In the genomic region with DNA sequence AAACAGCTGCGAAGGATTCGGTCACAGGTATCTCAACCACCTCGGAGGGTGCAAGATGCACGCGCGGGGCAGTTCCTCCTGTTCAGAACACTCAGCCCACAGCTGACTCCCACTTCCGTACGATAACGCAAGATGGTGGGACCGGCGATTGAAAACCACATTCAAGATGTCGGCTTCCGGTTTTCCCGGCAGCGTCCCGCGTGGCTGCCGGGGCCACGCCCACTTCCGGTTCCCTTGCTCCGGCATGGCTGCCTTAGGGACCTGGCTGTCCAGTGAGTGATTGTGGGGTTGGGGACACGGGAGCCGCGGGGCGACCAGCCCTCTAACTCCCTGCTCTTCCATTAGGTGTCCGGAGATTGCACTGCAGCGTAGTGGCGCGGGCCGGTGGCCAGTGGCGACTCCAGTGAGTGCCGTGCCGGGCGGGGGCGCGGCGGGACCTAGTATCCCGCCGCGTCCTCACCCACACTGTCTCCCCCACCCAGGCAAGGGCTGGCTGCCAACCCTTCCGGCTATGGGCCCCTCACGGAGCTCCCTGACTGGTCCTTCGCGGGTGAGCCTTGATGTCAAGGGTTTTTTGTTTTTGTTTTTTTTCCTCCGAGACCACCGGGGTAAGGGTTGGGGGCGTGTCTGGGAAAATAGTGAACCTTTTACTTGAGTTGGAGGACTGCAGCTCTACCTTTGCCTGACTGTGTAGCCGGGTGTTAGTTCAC, we compare ENCODE assay signal across 8 mouse cellular contexts. TPM values are rescaled to one million over a fixed set of nuclear protein-coding genes. Genes with fewer than 3 reads are reported as not detected.
DNase-seq lines count a peak whose midpoint lies in the region; ATAC-seq and TF ChIP-seq lines count a peak whose summit lies in the region.

A gene (plus strand): TSS at position 221 of the 710 bp plus-strand sequence.

- no peaks in the 10 kb centered on the region; the same call in 1 of the 2 replicates for H3K9me3 ChIP-seq in heart, embryonic 10.5 days
- no peaks in the 10 kb centered on the region for H3K9me3 ChIP-seq in kidney, embryonic 14.5 days (ENCODE audit: control insufficient read depth, low read length)
- no peaks in the 10 kb centered on the region for H3K9me3 ChIP-seq in limb, embryonic 14.5 days (ENCODE audit: control insufficient read depth, low read length)
- H3K9me3 ChIP-seq in midbrain, embryonic 16.5 days (replicated peaks; ENCODE audit: control insufficient read depth, low read length, poor library complexity, severe bottlenecking), result no peaks in the 10 kb centered on the region

- no peaks in the 10 kb centered on the region for H3K27me3 ChIP-seq in heart, embryonic 10.5 days (ENCODE audit: insufficient read depth, poor library complexity, severe bottlenecking)
- H3K27me3 ChIP-seq in kidney, embryonic 14.5 days (ENCODE audit: control insufficient read depth, insufficient read depth, low read length), result no peaks in the 10 kb centered on the region
- no peaks in the 10 kb centered on the region for H3K27me3 ChIP-seq in limb, embryonic 14.5 days (ENCODE audit: control insufficient read depth, insufficient read depth, low read length)
- no peaks in the 10 kb centered on the region for H3K27me3 ChIP-seq in midbrain, embryonic 16.5 days (ENCODE audit: control insufficient read depth, insufficient read depth, low read depth, low read length)

- WGBS in heart, embryonic 10.5 days, result under 1% methylated on average over 48 of the region's 48 CpGs
- WGBS in kidney, embryonic 14.5 days, result under 1% methylated on average over 47 of the region's 48 CpGs
- under 1% methylated on average over 40 of the region's 48 CpGs for WGBS in limb, embryonic 14.5 days
- WGBS in midbrain, embryonic 16.5 days, result 0% methylated on average over 44 of the region's 48 CpGs

- peak within 1 kb of the TSS; percentile 91 for H3K27ac ChIP-seq in bone marrow macrophage, adult 2 months (ENCODE audit: insufficient read depth, low read depth, low read length)
- H3K27ac ChIP-seq in embryonic fibroblast, embryonic 13.5 days (ENCODE audit: insufficient read depth, low read length), result peak within 1 kb of the TSS; percentile 94
- peak within 1 kb of the TSS; percentile 91 for H3K27ac ChIP-seq in heart, embryonic 10.5 days
- H3K27ac ChIP-seq in kidney, embryonic 14.5 days (ENCODE audit: low read depth, low read length), result peak within 1 kb of the TSS; percentile 85
- H3K27ac ChIP-seq in limb, embryonic 14.5 days (replicated peaks; ENCODE audit: low read depth, low read length), result peak within 1 kb of the TSS; percentile 86
- H3K27ac ChIP-seq in midbrain, embryonic 16.5 days (ENCODE audit: low read length), result peak within 1 kb of the TSS; percentile 85

- peak; percentile 75 for ATAC-seq in kidney, embryonic 14.5 days (ENCODE audit: low FRiP score, low TSS enrichment)
- peak; percentile 73 for ATAC-seq in limb, embryonic 14.5 days (ENCODE audit: low FRiP score, low read depth)
- ATAC-seq in midbrain, embryonic 16.5 days, result peak; percentile 88

- peak within 1 kb of the TSS; percentile 54 for H3K4me2 ChIP-seq in kidney, embryonic 14.5 days (replicated peaks; ENCODE audit: low read depth, low read length)
- peak within 1 kb of the TSS; percentile 46 for H3K4me2 ChIP-seq in limb, embryonic 14.5 days (replicated peaks; ENCODE audit: low read depth, low read length, severe bottlenecking)
- H3K4me2 ChIP-seq in midbrain, embryonic 16.5 days (ENCODE audit: low read length), result peak within 1 kb of the TSS; percentile 68

- H3K36me3 ChIP-seq in heart, embryonic 10.5 days, result peaks cover 14% of the 10 kb centered on the region; the same call in 1 of the 2 replicates
- peaks cover 16% of the 10 kb centered on the region for H3K36me3 ChIP-seq in kidney, embryonic 14.5 days (ENCODE audit: control insufficient read depth, insufficient read depth, low read length)
- H3K36me3 ChIP-seq in limb, embryonic 14.5 days (ENCODE audit: control insufficient read depth, insufficient read depth, low read length), result peaks cover 9% of the 10 kb centered on the region; the same call in 1 of the 2 replicates
- no peaks in the 10 kb centered on the region for H3K36me3 ChIP-seq in midbrain, embryonic 16.5 days (ENCODE audit: control insufficient read depth, insufficient read depth, low read length)

- peak; percentile 75 to 78 for DNase-seq in B cell, adult 2 months
- DNase-seq in heart, embryonic 10.5 days (ENCODE audit: low spot score), result peak; percentile 97
- peak; percentile 95 for DNase-seq in limb, embryonic 14.5 days (ENCODE audit: low spot score)
- peak; percentile 87 to 91 for DNase-seq in spleen, postnatal 10 days (ENCODE audit: low spot score in 2 of 2)

- H3K4me1 ChIP-seq in bone marrow macrophage, adult 2 months (ENCODE audit: control insufficient read depth, insufficient read depth, low read length), result peaks cover 22% of the 10 kb centered on the region
- H3K4me1 ChIP-seq in embryonic fibroblast, embryonic 13.5 days (ENCODE audit: control insufficient read depth, insufficient read depth, low read length), result peaks cover 16% of the 10 kb centered on the region
- peaks cover 25% of the 10 kb centered on the region for H3K4me1 ChIP-seq in heart, embryonic 10.5 days
- peaks cover 26% of the 10 kb centered on the region for H3K4me1 ChIP-seq in kidney, embryonic 14.5 days (ENCODE audit: control insufficient read depth, insufficient read depth, low read length)
- H3K4me1 ChIP-seq in limb, embryonic 14.5 days (ENCODE audit: control insufficient read depth, insufficient read depth, low read length), result peaks cover 21% of the 10 kb centered on the region
- H3K4me1 ChIP-seq in midbrain, embryonic 16.5 days (ENCODE audit: control insufficient read depth, insufficient read depth, low read length), result peaks cover 30% of the 10 kb centered on the region

- peak within 1 kb of the TSS; percentile 91 for H3K4me3 ChIP-seq in bone marrow macrophage, adult 2 months (ENCODE audit: insufficient read depth, low read length)
- H3K4me3 ChIP-seq in embryonic fibroblast, embryonic 13.5 days (ENCODE audit: insufficient read depth, low read length), result peak within 1 kb of the TSS; percentile 87
- H3K4me3 ChIP-seq in heart, embryonic 10.5 days, result peak within 1 kb of the TSS; percentile 80
- peak within 1 kb of the TSS; percentile 67 for H3K4me3 ChIP-seq in kidney, embryonic 14.5 days (ENCODE audit: low read length)
- H3K4me3 ChIP-seq in limb, embryonic 14.5 days (replicated peaks; ENCODE audit: low read length), result peak within 1 kb of the TSS; percentile 77
- H3K4me3 ChIP-seq in midbrain, embryonic 16.5 days (ENCODE audit: low read depth, low read length), result peak within 1 kb of the TSS; percentile 76

- no peak for TF ChIP-seq CTCF in bone marrow macrophage, adult 2 months (IDR thresholded peaks at IDR 0.05; ENCODE audit: low read depth, low read length)
- TF ChIP-seq CTCF in embryonic fibroblast, embryonic 13.5 days (IDR thresholded peaks at IDR 0.05; ENCODE audit: borderline replicate concordance, insufficient read depth, low read length), result no peak

- TF ChIP-seq POLR2A in bone marrow macrophage, adult 2 months (IDR thresholded peaks at IDR 0.05; ENCODE audit: borderline replicate concordance, low read depth, low read length), result no peak
- TF ChIP-seq POLR2A in embryonic fibroblast, embryonic 13.5 days (IDR thresholded peaks at IDR 0.05; ENCODE audit: low read depth, low read length), result peak; percentile 85
- TF ChIP-seq POLR2A in limb, embryonic 14.5 days (IDR thresholded peaks at IDR 0.05; ENCODE audit: borderline replicate concordance, extremely low read depth, insufficient read depth, insufficient read length), result peak; percentile 59; the same call in 1 of the 2 replicates

- peak within 1 kb of the TSS; percentile 72 for H3K9ac ChIP-seq in kidney, embryonic 14.5 days (ENCODE audit: low read depth, low read length)
- peak within 1 kb of the TSS; percentile 73 for H3K9ac ChIP-seq in limb, embryonic 14.5 days (ENCODE audit: low read depth, low read length, severe bottlenecking)
- H3K9ac ChIP-seq in midbrain, embryonic 16.5 days (ENCODE audit: low read depth, low read length), result peak within 1 kb of the TSS; percentile 84

RNA-seq across cellular contexts. Expression of the gene that starts here (rescaled TPM):
- 88.5 and 89.7 TPM in 2 replicates for polyA plus RNA-seq in bone marrow macrophage, adult 2 months (2012; ENCODE audit: insufficient read depth, insufficient read length, missing spikeins)
- polyA plus RNA-seq in embryonic fibroblast, embryonic 13.5 days (2011; ENCODE audit: insufficient read length, low read depth, missing spikeins), result 138 and 143 TPM in 2 replicates
- polyA plus RNA-seq in heart, embryonic 10.5 days (2016; fragmentation: Nextera tagmentation; extraction: Ambion mirVana), result 222 and 228 TPM in 2 replicates
- polyA plus RNA-seq in kidney, embryonic 14.5 days (2014; fragmentation: Nextera tagmentation; extraction: Ambion mirVana), result 269 and 360 TPM in 2 replicates
- 167 and 216 TPM in 2 replicates for polyA plus RNA-seq in limb, embryonic 14.5 days (2012; rRNA removed)
- 228 and 265 TPM in 2 replicates for polyA plus RNA-seq in limb, embryonic 14.5 days (2014; fragmentation: Nextera tagmentation; extraction: Ambion mirVana)
- 247 and 252 TPM in 2 replicates for polyA plus RNA-seq in midbrain, embryonic 16.5 days (2015; fragmentation: Nextera tagmentation; extraction: Ambion mirVana)

Comparison
In these comparisons a context has a peak if more than half of its experiments do, and no peak if none do; other contexts are left out.
1. Peak in every context shown above with its lines: DNase-seq, ATAC-seq, H3K4me3 ChIP-seq and H3K27ac ChIP-seq.